Mouse (Mus musculus): ENCODE results near the gene Auts2. TPM values are rescaled to one million over a fixed set of nuclear protein-coding genes. Genes with fewer than 3 reads are reported as not detected.
A peak's percentile ranks its signal among the peaks of the same experiment; 100 is the strongest.

Gene Auts2
- polyA plus RNA-seq, 1 experiment from 2014 or later = 57.8 TPM

DNA sequence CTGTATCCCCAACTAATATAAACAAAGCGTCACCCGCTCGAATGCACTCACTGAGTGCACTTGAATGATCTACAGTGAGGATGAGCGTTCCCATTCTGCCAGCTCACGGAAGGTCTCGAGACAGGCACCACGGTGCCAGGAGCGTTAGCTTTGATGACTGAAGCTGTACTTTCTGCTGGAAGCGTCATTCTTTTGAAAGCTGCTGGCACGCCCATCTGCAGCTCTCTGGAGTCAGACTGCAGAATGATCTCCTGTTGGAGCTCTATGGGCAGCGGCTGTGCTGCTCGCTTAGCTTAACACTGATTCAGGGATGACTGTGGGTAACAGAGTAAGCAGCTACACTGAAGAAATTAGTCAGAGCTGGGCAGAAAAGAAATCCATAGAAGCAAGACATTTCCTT is 416.5 kb downstream of the Auts2 start:
- WGBS = 93% methylated on average over 12 of the region's 12 CpGs

DNA sequence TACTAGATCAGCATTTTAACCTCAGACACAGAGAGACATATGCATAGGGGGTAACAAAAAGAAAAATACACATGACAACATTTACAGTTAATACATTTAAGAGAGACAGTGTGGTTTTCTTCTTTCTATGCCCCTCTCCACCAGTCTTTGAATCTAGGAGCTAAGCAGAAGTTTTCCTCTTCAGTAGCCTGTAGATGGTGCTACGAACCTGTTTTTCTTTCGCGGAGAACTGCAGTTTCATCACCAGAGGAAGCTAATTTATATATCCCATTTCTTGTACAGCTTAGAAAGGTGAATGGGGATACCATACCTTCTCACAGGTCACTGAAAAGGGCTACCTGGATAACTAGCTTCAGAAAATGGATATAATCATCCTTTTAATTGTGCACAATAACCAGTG is 427.5 kb downstream of the Auts2 start:
- WGBS = 78% methylated on average over 3 of the region's 3 CpGs
- no peak for DNase-seq (ENCODE audit: low spot score)
- Histone ChIP-seq H3K4me3 (no peak overlapping the region), H3K27ac (no peak overlapping the region), H3K9me3 (replicated peaks) (no peaks in the 10 kb centered on the region), H3K4me1 (peaks cover 29% of the 10 kb centered on the region), H3K27me3 (ENCODE audit: low read depth, poor library complexity, severe bottlenecking) (no peaks in the 10 kb centered on the region), H3K36me3 (no peaks in the 10 kb centered on the region)

More for the DNA sequence above, 416.5 kb downstream of the Auts2 start:
- Histone ChIP-seq H3K27ac (no peak overlapping the region), H3K4me3 (no peak overlapping the region), H3K4me1 (peaks cover 3% of the 10 kb centered on the region; the same call in 1 of the 2 replicates), H3K36me3 (0 out of 2 replicates have a peak, but pooled peaks cover 2% of the 10 kb centered on the region), H3K9me3 (replicated peaks) (no peaks in the 10 kb centered on the region), H3K27me3 (ENCODE audit: low read depth, poor library complexity, severe bottlenecking) (no peaks in the 10 kb centered on the region)
- no peak for DNase-seq (ENCODE audit: low spot score)

GRCm38 (mm10) chr5:132114561-132115301 is 428.4 kb downstream of the Auts2 start:
- Histone ChIP-seq H3K36me3 (no peaks in the 10 kb centered on the region), H3K4me1 (peaks cover 29% of the 10 kb centered on the region), H3K27ac (no peak overlapping the region), H3K4me3 (no peak overlapping the region), H3K27me3 (ENCODE audit: low read depth, poor library complexity, severe bottlenecking) (no peaks in the 10 kb centered on the region), H3K9me3 (replicated peaks) (no peaks in the 10 kb centered on the region)
- no peak for DNase-seq (ENCODE audit: low spot score)
- 76% methylated on average over 8 of the region's 8 CpGs for WGBS

GRCm38 (mm10) chr5:132113480-132113879 is 429.7 kb downstream of the Auts2 start:
- Histone ChIP-seq H3K4me1 (peaks cover 29% of the 10 kb centered on the region), H3K36me3 (no peaks in the 10 kb centered on the region), H3K9me3 (replicated peaks) (no peaks in the 10 kb centered on the region), H3K27ac (0 out of 2 replicates have a peak overlapping the region, but pooled peaks have one; percentile 11), H3K4me3 (no peak overlapping the region), H3K27me3 (ENCODE audit: low read depth, poor library complexity, severe bottlenecking) (no peaks in the 10 kb centered on the region)
- 83% methylated on average over 7 of the region's 7 CpGs for WGBS
- DNase-seq (ENCODE audit: low spot score) = no peak

- WGBS = 95% methylated on average over 7 of the region's 7 CpGs
- H3K36me3 ChIP-seq = no peaks in the 10 kb centered on the region
- no peak for DNase-seq (ENCODE audit: low spot score)
- H3K9me3 ChIP-seq (replicated peaks) = no peaks in the 10 kb centered on the region
- no peak overlapping the region for H3K4me3 ChIP-seq
- no peaks in the 10 kb centered on the region for H3K27me3 ChIP-seq (ENCODE audit: low read depth, poor library complexity, severe bottlenecking)
- no peak overlapping the region for H3K27ac ChIP-seq
- H3K4me1 ChIP-seq = peaks cover 29% of the 10 kb centered on the region
Measured at GRCm38 (mm10) chr5:132112666-132113065, 430.5 kb downstream of the Auts2 start.

DNA sequence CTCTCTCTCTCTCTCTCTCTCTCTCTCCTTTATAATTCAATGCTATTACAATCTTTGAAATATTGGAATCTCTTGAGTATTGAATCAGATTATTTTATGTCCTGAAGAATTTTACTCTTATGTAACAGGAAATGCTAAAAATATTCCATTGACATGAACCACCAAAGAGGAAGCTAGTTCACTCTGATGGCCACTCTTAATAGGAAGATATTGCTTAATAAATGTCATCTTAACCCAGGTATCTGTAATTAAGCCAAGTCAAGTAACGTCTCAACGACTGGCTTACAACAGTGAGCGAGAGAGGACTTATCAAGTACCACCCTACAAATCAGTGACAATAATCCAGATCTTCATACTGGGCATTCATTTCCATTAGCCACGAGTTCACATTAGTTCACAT is 440.7 kb downstream of the Auts2 start:
- Histone ChIP-seq H3K4me3 (no peak overlapping the region), H3K27me3 (ENCODE audit: low read depth, poor library complexity, severe bottlenecking) (no peaks in the 10 kb centered on the region; the same call in 1 of the 2 replicates), H3K9me3 (replicated peaks) (no peaks in the 10 kb centered on the region), H3K36me3 (no peaks in the 10 kb centered on the region), H3K4me1 (peaks cover 12% of the 10 kb centered on the region), H3K27ac (no peak overlapping the region)
- no peak for DNase-seq (ENCODE audit: low spot score)
- WGBS = 90% methylated on average over 4 of the region's 4 CpGs

- WGBS = 63% methylated on average over 3 of the region's 3 CpGs
- Histone ChIP-seq H3K27ac (0 out of 2 replicates have a peak overlapping the region, but pooled peaks have one; percentile 20), H3K36me3 (no peaks in the 10 kb centered on the region), H3K9me3 (replicated peaks) (no peaks in the 10 kb centered on the region), H3K4me3 (no peak overlapping the region), H3K4me1 (peaks cover 16% of the 10 kb centered on the region), H3K27me3 (ENCODE audit: low read depth, poor library complexity, severe bottlenecking) (no peaks in the 10 kb centered on the region; the same call in 1 of the 2 replicates)
- DNase-seq (ENCODE audit: low spot score) = no peak
Measured at GRCm38 (mm10) chr5:132098461-132098860, 444.7 kb downstream of the Auts2 start.

GRCm38 (mm10) chr5:132092721-132093120 is 450.4 kb downstream of the Auts2 start:
- WGBS = 77% methylated on average over 6 of the region's 6 CpGs

GRCm38 (mm10) chr5:132089496-132090250 is 453.5 kb downstream of the Auts2 start:
- no peak for DNase-seq (ENCODE audit: low spot score)
- WGBS = 84% methylated on average over 10 of the region's 10 CpGs
- H3K4me3 ChIP-seq = no peak overlapping the region
- no peaks in the 10 kb centered on the region for H3K36me3 ChIP-seq
- H3K27ac ChIP-seq = no peak overlapping the region
- H3K27me3 ChIP-seq (ENCODE audit: low read depth, poor library complexity, severe bottlenecking) = no peaks in the 10 kb centered on the region
- H3K4me1 ChIP-seq = peaks cover 18% of the 10 kb centered on the region
- no peaks in the 10 kb centered on the region for H3K9me3 ChIP-seq (replicated peaks)

More at GRCm38 (mm10) chr5:132092721-132093120, 450.4 kb downstream of the Auts2 start:
- no peak overlapping the region for H3K4me3 ChIP-seq
- no peaks in the 10 kb centered on the region for H3K9me3 ChIP-seq (replicated peaks)
- no peaks in the 10 kb centered on the region for H3K27me3 ChIP-seq (ENCODE audit: low read depth, poor library complexity, severe bottlenecking)
- no peaks in the 10 kb centered on the region for H3K36me3 ChIP-seq
- DNase-seq (ENCODE audit: low spot score) = no peak
- no peak overlapping the region for H3K27ac ChIP-seq
- peaks cover 23% of the 10 kb centered on the region for H3K4me1 ChIP-seq

DNA sequence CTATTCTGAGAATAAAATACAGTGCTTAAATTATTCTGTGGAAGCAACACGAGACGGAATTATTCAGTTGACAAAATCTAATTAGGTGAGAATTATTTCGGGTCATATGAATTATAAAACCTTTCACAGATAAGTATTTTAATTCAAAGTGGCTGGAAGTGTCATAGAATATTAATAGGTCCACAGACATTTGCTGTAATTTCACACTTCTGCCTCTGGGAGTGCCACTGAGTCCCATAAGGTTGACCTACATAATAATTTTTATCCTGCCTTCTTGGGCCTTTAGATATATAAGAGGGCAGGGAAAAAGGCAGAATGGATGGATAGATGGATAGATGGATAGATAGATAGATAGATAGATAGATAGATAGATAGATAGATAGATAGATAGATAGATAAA is 454.6 kb downstream of the Auts2 start:
- Histone ChIP-seq H3K36me3 (no peaks in the 10 kb centered on the region), H3K4me3 (no peak overlapping the region), H3K27ac (no peak overlapping the region), H3K9me3 (replicated peaks) (no peaks in the 10 kb centered on the region), H3K4me1 (peaks cover 29% of the 10 kb centered on the region), H3K27me3 (ENCODE audit: low read depth, poor library complexity, severe bottlenecking) (no peaks in the 10 kb centered on the region)
- no peak for DNase-seq (ENCODE audit: low spot score)
- 90% methylated on average over 3 of the region's 3 CpGs for WGBS

DNA sequence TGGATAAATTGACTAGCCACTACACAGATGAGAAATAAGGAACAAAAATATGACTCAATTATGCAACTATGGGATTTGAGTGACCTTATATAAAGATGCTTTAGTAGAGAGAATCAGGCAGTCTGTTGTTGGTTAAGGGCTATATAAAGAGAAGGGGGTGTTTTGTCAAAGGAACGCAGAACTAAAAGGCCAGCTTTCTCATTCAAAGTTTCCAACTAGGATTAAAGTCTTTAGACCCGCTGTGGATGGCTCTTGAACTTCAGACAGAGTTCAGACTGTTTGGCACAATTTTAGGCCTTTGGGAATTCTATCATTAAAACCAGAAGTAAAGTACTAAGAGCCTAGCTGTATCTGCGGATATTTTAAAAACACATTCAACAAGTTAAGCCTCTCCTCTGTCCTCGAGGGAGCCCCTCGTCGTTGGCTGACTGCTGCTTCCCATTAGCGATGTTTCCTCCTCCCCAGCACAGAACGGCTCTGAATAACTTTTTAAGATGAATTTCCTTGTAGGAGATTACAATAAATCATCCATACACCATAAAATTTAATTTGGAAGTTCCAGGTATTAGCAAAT is 459.3 kb downstream of the Auts2 start:
- H3K4me1 ChIP-seq = peaks cover 28% of the 10 kb centered on the region
- DNase-seq (ENCODE audit: low spot score) = peak; percentile 57
- no peaks in the 10 kb centered on the region for H3K9me3 ChIP-seq (replicated peaks)
- no peaks in the 10 kb centered on the region for H3K36me3 ChIP-seq
- H3K27me3 ChIP-seq (ENCODE audit: low read depth, poor library complexity, severe bottlenecking) = no peaks in the 10 kb centered on the region
- no peak overlapping the region for H3K4me3 ChIP-seq
- WGBS = 15% methylated on average over 8 of the region's 8 CpGs
- H3K27ac ChIP-seq = 0 out of 2 replicates have a peak overlapping the region, but pooled peaks have one; percentile 2

DNA sequence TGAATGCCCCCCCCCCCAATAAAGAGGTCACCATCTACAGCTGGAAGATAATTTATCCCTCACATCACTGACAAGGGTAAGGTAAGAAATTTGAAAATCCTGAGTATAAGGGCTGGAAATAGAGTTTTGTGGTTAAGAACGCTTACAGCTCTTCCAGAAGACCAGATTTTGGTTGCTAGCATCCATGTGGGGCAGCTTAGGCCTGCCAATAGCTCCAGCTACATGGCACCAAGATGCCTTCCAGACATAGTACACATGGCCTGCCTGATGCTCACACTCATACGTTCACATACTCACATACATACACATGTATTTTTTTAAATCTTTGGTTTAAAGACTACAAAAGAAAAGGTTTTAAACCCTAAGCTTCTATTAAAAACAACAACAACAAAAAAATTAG is 467.2 kb downstream of the Auts2 start:
- no peaks in the 10 kb centered on the region for H3K27me3 ChIP-seq (ENCODE audit: low read depth, poor library complexity, severe bottlenecking)
- peaks cover 52% of the 10 kb centered on the region for H3K4me1 ChIP-seq
- DNase-seq (ENCODE audit: low spot score) = no peak
- H3K9me3 ChIP-seq (replicated peaks) = no peaks in the 10 kb centered on the region
- H3K36me3 ChIP-seq = no peaks in the 10 kb centered on the region
- H3K4me3 ChIP-seq = no peak overlapping the region
- H3K27ac ChIP-seq = no peak overlapping the region
- 87% methylated on average over 2 of the region's 2 CpGs for WGBS
